Mouse (Mus musculus) CH12F3 (cell line): Measurements from ENCODE around the gene Vsig10.
"Not testable (repeated sequence)": the region's sequence is repeated elsewhere in the genome, so short reads cannot be mapped to it uniquely, and the experiment has no call there.

Source experiments
- in situ Hi-C: fragments of 300-500 bp; cut with MboI; formaldehyde crosslinking; loops from 2 replicates; pipeline ENCODE4 v1.14.3; 2020; ENCODE audit warnings: low sequenced_read_pairs

Vsig10 gene

DNA sequence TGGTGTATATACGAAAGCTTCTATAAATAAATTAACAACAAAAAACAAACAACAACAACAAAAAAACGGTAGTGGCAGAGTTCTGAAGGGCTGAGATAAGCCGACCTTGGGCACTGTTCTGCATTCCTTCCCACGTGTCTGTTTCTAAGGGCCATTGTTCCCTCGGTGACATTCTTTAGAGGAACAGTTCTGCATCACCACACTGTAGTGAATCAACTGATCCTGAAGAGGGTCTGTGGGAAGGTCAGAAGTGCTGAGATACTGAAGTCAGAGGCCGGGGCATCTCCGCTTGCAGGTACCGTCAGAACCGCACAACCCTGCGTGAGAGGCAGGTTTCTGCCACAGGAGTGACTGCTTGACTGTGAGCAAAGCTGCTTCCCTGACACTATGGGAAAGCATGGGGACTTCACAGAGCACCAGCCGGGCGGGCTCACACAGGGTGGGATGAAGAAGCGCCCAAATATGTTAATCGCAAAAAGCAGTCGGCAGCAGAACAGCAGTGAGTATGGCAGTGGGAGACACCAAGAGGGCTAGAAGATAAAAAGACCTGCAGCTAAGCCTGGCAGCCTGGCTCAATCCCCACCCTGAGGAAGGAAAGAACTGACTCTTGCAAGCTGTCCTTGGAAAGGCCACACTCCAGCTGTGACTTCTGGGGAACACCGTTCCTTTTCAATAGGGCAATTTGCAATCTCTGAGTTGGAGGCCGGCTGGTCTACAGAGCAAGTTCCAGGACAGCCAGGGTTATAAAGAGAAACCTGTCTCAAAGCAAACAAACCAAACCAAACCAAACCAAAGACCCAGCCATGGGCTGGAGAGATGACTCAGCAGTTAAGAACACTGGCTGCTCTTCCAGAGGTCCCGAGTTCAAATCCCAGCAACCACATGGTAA, 14.9 kb upstream of the Vsig10 start:
- in situ Hi-C loops = no loop called here

DNA sequence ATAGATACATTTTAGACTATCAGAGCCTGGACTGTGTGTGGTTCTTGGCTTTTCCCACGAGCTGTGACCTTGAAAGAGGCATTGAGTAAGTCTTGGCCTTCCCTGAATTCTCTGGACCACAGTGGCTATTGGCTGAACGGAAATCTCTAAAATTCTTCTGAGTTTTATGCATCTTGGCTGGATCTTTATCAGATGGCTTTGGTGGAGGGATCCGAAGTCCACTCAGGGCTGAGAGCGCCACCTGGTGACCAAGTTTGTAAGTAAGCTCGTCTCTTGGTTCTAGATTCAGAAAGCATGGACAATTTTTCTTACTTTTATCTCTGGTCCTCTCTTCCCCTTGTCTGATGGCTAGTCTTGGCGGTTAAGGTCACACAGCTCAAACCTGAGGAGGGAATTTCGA, 13.9 kb upstream of the Vsig10 start:
- in situ Hi-C loops = no loop called here

DNA sequence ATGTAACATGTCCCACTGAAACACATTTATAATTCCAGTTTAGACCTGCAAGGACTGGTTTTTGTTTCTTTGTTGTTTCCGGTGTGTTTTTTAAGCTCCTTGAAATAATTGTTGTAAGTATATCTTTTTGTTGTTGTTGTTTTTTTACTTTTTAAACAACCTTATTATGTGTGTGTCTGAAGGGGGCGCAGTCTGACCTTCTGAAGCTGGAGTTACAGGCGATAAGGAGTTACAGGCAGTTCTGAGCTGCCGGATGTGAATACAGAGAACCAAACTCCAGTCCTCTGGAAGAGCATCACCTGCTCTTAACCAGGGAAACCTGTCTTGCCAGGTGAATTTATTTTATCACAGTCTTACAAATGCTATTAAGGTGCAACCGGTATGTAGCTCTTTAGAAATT, 13.1 kb upstream of the Vsig10 start:
- in situ Hi-C loops = no loop called here

DNA sequence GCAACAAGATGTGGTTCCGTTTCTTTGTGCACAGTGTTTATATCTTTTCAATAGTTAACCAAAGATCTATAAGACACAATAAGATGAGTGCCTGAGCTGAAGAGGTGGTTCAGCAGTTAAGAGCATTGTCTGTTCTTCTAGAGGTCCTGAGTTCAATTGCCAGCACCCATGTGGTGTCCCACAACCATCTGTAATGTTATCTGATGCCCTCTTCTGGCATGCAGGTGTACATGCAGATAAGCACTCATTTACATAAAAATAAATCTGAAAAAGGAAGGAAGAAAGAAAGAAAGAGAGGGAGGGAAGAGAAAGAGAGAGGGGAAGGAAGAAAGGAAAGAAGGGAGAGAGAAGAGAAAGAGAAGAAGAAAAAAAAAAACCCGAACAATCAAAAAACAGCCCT, 12.1 kb upstream of the Vsig10 start:
- in situ Hi-C loops = no loop called here

- in situ Hi-C loops = no loop called here
Observed at GRCm38 (mm10) chr5:117307699-117308098, 11.2 kb upstream of the Vsig10 start.

GRCm38 (mm10) chr5:117313420-117313819, 5.5 kb upstream of the Vsig10 start:
- in situ Hi-C loops = no loop called here

GRCm38 (mm10) chr5:117313909-117314308, 5.0 kb upstream of the Vsig10 start:
- in situ Hi-C loops = no loop called here

DNA sequence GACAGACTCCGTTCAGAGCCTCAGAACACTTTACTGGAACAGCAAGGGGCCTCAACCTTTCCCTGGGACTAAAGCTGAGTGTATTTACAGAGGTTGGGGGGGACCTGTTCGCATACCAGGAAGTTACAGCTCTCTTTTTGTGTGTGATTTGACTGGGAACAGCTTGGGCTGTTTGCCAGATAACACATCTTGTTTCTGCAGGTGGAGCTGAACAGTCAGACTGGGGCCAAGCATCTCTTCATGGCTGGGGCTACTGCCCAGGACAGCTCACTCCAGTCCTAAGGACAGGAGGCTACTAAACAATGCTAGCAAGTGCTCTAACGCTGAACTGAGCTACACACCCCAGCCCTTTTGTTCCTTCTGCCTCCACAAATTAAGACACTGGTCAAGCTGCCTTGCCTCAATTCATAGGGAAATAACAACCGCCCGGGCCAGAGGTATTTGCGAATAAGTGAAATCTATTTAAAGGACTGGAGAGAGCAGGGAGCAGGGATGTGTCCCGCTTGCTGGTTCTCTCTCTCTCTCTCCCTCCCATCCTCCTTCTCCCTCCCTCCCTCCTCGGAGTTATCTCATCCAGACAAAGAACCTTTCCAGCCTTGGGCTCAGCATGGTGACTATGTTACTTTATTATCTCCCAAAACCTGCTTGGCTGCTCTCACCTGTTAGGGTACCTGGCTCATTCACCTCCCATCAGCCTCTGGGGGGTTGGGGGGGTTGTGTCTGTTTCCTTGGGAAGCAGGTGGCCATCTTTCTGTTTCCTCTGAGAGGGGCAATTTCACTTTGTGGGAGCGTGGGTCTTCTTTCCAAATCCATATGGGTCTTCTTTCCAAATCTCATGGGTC, 4.1 kb upstream of the Vsig10 start:
- in situ Hi-C loops = no loop called here

GRCm38 (mm10) chr5:117323751-117324150, 4.9 kb downstream of the Vsig10 start:
- in situ Hi-C loops = no loop called here

DNA sequence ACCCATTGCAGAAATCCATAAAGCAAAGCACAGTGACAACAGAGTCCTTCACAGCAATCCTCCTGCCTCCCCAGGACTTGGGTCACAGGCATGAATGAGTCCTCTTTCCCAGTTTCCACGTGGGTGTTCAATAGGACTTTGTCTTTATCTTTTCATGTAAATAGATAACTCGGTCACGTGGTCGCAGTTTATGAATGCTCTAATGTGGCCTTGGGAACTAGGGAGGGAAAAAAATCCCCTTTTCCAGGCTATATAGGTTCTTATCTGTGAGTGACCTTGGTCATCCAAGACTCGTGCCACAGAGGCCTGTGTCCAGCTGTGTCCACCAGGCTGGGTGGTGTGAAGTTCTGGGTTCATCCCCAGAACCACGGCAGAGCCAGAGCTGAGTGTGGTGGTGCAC, 7.5 kb downstream of the Vsig10 start:
- in situ Hi-C loops = no loop called here

DNA sequence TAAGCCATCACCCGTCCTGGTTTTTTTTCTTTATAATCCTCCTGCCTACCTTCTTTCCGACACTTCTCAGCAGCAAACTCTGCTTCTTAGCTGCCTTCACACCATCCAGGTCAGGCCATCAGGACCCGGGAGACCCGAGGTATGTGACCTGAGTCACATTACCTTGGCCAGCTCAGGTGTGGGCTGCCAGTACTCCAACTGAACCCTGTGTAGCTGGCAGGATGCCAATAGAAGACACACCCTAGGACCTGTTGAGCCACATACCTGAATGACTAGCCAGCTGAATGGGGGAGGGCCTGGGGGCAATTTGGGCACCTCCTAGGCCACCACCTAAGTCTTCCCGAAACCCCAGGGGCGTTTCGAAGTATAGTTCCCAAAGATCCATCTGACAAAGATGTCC, 11.6 kb downstream of the Vsig10 start:
- in situ Hi-C loops = no loop called here

- in situ Hi-C loops = no loop called here
Observed at GRCm38 (mm10) chr5:117337999-117338398, 19.1 kb downstream of the Vsig10 start.

DNA sequence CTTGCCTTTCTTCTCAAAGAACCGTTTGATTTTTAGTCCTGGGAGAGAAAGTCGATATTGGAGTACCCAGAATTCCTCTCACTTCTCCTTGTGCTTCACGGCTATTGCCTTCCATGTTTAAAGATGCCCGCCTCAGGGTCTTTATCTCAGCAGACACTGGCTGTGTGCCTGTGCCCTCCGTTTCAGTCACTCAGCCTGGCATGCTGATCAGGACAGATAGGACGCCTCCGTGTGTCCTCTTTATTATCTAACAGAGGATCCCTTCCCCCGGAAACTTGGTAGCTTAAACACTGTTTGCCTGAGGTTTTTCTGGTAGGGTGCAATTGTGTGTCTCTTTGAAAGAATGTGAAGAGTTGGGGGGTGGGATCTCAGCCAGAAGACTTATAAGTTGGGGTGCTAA, 19.6 kb downstream of the Vsig10 start:
- in situ Hi-C loops = no loop called here

GRCm38 (mm10) chr5:117340081-117340480, 21.2 kb downstream of the Vsig10 start:
- in situ Hi-C loops = no loop called here

- in situ Hi-C loops = no loop called here
Observed at GRCm38 (mm10) chr5:117341896-117342295, 23.0 kb downstream of the Vsig10 start.

DNA sequence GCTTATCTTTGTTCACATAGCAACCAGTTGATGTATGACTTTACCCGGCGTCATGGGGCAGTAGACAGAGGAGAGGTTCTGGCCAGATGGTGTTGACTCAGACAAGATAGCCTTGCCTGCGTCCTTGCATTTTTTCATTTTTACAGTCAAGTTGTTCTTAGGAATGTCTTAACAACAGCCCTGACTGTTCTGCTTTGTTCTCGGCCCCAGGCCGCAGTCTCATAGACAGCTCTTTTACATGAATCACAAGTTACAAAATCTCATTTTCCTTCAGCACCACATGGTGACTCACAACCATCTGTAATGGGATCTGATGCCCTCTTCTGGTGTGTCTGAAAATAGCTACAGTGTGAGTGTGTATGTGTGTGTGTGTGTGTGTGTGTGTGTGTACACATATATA, 25.6 kb downstream of the Vsig10 start:
- in situ Hi-C loops = not testable (repeated sequence)

DNA sequence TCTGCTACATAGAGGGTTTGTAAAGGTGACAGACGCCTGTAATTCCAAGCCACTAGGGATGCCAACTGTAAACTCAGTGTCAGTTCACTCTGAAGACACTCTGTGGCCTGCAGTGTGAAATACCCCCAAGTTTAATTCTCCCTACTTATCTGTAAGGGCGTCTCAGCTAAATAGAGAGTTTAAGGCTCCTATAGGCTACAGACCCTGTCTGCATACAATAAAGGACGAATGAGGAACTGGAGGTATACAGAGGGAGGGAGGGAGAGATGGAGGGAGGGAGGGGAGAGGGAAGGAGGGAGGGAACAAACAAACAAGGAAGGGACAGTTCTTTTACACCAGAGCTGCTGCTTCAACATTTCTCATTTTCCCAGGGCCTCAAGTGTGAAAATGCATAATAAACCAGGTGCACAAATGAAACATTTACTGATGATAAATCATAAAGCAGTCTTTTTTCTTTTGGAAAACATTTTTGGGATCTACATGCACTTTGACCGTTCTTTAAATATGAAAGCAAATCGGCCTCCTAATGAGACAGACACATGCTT, 26.6 kb downstream of the Vsig10 start:
- in situ Hi-C loops = no loop called here

DNA sequence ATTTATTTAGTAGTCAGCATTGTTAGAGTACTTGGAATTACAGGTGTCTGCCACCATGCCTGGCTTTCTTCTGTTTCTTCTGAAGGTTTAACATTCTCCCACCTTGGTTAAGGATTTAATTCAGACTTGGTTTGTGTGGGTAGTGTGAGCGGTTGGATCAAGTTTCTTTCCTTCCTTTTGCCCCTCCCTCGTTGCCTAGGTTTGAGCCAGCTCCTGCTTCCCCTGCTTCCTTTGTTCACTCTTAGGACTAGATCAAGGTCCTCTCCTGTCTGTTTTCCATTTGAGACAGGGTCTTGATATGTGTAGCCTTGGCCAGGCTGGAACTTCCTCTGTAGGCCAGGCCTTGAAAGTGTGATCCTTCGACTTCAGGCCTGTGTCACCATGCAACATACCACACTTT, 27.4 kb downstream of the Vsig10 start:
- in situ Hi-C loops = no loop called here

DNA sequence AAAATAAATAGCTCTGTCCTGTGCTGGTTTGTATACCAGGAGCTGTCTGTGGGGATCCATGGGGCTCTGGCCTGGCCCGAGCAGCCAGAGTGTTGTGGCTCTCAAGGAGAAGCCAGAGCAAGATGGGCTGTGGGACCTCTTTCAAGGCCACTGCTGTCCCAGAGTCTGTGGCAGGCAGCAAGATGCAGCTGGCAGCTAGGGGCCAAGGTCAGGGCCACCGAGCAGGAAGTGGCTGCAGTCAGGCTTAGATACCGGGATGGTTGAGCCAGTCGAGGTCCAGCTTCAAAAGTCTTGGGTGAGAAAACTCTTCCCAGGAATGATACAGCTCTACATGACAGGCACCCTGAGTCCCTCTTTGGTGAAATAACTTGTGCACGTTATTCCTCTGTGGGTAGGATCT, 28.1 kb downstream of the Vsig10 start:
- in situ Hi-C loops = no loop called here

GRCm38 (mm10) chr5:117347838-117348237, 29.0 kb downstream of the Vsig10 start:
- in situ Hi-C loops = no loop called here

DNA sequence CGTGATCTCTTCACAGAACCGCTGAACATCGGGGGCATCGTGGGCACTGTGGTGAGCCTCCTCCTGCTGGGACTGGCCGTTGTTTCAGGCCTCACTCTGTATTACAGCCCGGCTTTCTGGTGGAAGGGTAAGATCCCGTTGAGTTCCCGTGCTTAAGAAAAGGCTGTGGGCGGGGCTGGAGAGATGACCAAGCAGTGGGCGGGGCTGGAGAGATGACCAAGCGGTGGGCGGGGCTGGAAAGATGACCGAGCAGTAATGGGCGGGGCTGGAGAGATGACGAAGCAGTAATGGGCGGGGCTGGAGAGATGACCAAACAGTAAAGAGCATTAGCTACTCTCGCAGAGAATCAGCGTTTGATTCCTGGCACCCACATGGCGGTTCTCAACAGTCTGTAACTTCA, 29.4 kb downstream of the Vsig10 start:
- in situ Hi-C loops = no loop called here

- in situ Hi-C loops = no loop called here
Observed at GRCm38 (mm10) chr5:117354121-117354520, 35.2 kb downstream of the Vsig10 start.
